Mouse (Mus musculus) stomach, postnatal 0 days (tissue): ENCODE data around the gene Prox1. TPM values are rescaled to one million over a fixed set of nuclear protein-coding genes. Genes with fewer than 3 reads are reported as not detected.
A peak's percentile ranks its signal among the peaks of the same experiment; 100 is the strongest.

Source experiments
- ATAC-seq: fragments of 200-750 bp; cut with Nextera tagmentation; 2 replicates; pipeline ENCODE4 v1.8.0; 2017; ENCODE audit not compliant: low FRiP score, low TSS enrichment
- DNase-seq: peaks from one replicate; pipeline ENCODE4 v3.0.0-alpha.2; 2016; ENCODE audit warnings: low spot score
- H3K27ac ChIP-seq: fragments of 300-500 bp; sonication (generic); replicated peaks from 2 replicates; pipeline ENCODE4 v1.5.1; 2014; ENCODE audit warnings: mild to moderate bottlenecking, control low read depth
- H3K27me3 ChIP-seq: fragments of 300-500 bp; sonication (generic); 2 replicates; pipeline ENCODE4 v1.6.1; 2014; ENCODE audit warnings: low read length; ENCODE audit not compliant: control insufficient read depth, insufficient read depth
- H3K36me3 ChIP-seq: fragments of 300-500 bp; sonication (generic); 2 replicates; pipeline ENCODE4 v1.6.1; 2014; ENCODE audit warnings: low read length, mixed read lengths; ENCODE audit not compliant: control insufficient read depth, insufficient read depth
- H3K4me1 ChIP-seq: fragments of 300-500 bp; sonication (generic); replicated peaks from 2 replicates; pipeline ENCODE4 v1.6.1; 2014; ENCODE audit warnings: antibody characterized with exemption; ENCODE audit not compliant: control insufficient read depth, insufficient read depth
- H3K4me2 ChIP-seq: fragments of 300-500 bp; sonication (generic); replicated peaks from 2 replicates; pipeline ENCODE4 v1.6.1; 2014; ENCODE audit warnings: low read depth, mild to moderate bottlenecking, control low read depth, moderate library complexity
- H3K4me3 ChIP-seq: fragments of 300-500 bp; sonication (generic); 2 replicates; pipeline ENCODE4 v1.5.1; 2014; ENCODE audit warnings: low read depth, low read length, control low read depth
- H3K9ac ChIP-seq: fragments of 300-500 bp; sonication (generic); 2 replicates; pipeline ENCODE4 v1.6.1; 2014; ENCODE audit warnings: mild to moderate bottlenecking, low read length, control low read depth, mixed read lengths
- H3K9me3 ChIP-seq: fragments of 300-500 bp; sonication (generic); 2 replicates; pipeline ENCODE4 v1.6.1; 2016; ENCODE audit warnings: low read length; ENCODE audit not compliant: control insufficient read depth
- CTCF ChIP-seq: IDR thresholded peaks from 2 replicates; pipeline ENCODE4 v1.5.1; 2016; ENCODE audit warnings: antibody characterized with exemption, low read depth, mild to moderate bottlenecking, moderate library complexity
- EP300 ChIP-seq: optimal IDR thresholded peaks from 2 replicates; pipeline ENCODE3; 2016; ENCODE audit warnings: antibody characterized with exemption
- WGBS: fragments of 180-500 bp; shearing (Covaris S2); extraction: QIAGEN DNeasy Blood & Tissue Kit; methylation state at CpG from one replicate; pipeline ENCODE4 v1.1.7; 2014; 5-methylcytosine and 5-hydroxymethylcytosine counted together
- polyA plus RNA-seq: library from polyadenylated mRNA; unstranded; fragments of >200 nt; fragmentation: Nextera tagmentation; extraction: Ambion mirVana; gene quantifications from 2 replicates; pipeline ENCODE4 v1.2.1, GENCODE M21; 2015

Gene Prox1
- polyA plus RNA-seq, 1 experiment from 2014 or later, result 0.40 TPM

- Histone ChIP-seq H3K4me1 (peaks cover 13% of the 10 kb centered on the region), H3K27ac (no peak overlapping the region), H3K27me3 (peaks cover 26% of the 10 kb centered on the region), H3K9me3 (no peaks in the 10 kb centered on the region), H3K36me3 (no peaks in the 10 kb centered on the region), H3K4me3 (peak overlapping the region; percentile 13; the same call in 1 of the 2 replicates), H3K9ac (no peak overlapping the region), H3K4me2 (peak overlapping the region; percentile 25; the same call in 1 of the 2 replicates)
- DNase-seq, result no peak
- TF ChIP-seq EP300 (no peak), CTCF (no peak)
- WGBS, result 3% methylated on average over 32 of the region's 32 CpGs
- no peak for ATAC-seq
These were observed 1.9 kb upstream of the Prox1 start for GRCm38 (mm10) chr1:190172311-190172978.

- H3K27ac ChIP-seq, result no peak overlapping the region
- no peaks in the 10 kb centered on the region for H3K9me3 ChIP-seq
- H3K9ac ChIP-seq, result no peak overlapping the region
- TF ChIP-seq EP300 (no peak), CTCF (no peak)
- no peak overlapping the region for H3K4me2 ChIP-seq
- DNase-seq (no peak), ATAC-seq (no peak)
- H3K4me3 ChIP-seq, result no peak overlapping the region
- H3K27me3 ChIP-seq, result peaks cover 26% of the 10 kb centered on the region
- 5% methylated on average over 12 of the region's 12 CpGs for WGBS
- H3K4me1 ChIP-seq, result peaks cover 13% of the 10 kb centered on the region
- H3K36me3 ChIP-seq, result no peaks in the 10 kb centered on the region
These were observed 1.2 kb upstream of the Prox1 start for GRCm38 (mm10) chr1:190171750-190172149.

GRCm38 (mm10) chr1:190171341-190171740 is 827 bp upstream of the Prox1 start:
- DNase-seq, result no peak
- Histone ChIP-seq H3K4me2 (peak overlapping the region; percentile 90), H3K4me1 (peaks cover 13% of the 10 kb centered on the region), H3K36me3 (no peaks in the 10 kb centered on the region), H3K9me3 (no peaks in the 10 kb centered on the region), H3K27me3 (peaks cover 26% of the 10 kb centered on the region), H3K27ac (no peak overlapping the region), H3K4me3 (peak overlapping the region; percentile 52; the same call in 1 of the 2 replicates), H3K9ac (no peak overlapping the region)
- no peak for ATAC-seq
- TF ChIP-seq EP300, result no peak
- no peak for TF ChIP-seq CTCF
- WGBS, result 7% methylated on average over 10 of the region's 10 CpGs

DNA sequence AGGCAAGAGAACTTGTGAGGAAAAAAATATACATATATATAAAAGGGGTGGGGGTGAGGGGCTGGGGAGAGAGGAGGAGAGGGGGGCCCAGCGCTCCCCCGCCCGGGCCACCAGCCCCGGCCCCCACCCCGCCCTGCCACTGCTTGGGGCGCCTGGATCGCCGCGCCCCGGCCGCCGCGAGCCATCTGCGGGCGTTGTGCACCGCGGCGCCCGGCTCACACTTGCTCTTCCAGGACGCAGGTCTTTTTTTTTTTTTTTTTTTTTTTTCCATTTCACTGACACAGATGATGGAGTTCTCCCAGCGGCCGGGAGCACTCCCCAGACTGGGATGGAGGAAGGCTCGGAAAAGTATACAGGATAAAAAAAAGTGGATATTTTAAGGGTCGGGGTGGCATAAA is 304 bp upstream of the Prox1 start:
- TF ChIP-seq CTCF (no peak), EP300 (no peak)
- Histone ChIP-seq H3K9me3 (no peaks in the 10 kb centered on the region), H3K4me1 (peaks cover 13% of the 10 kb centered on the region), H3K4me2 (peak overlapping the region; percentile 90), H3K4me3 (peak overlapping the region; percentile 52), H3K36me3 (no peaks in the 10 kb centered on the region), H3K9ac (0 out of 2 replicates have a peak overlapping the region, but pooled peaks have one; percentile 23), H3K27me3 (peaks cover 22% of the 10 kb centered on the region), H3K27ac (no peak overlapping the region)
- WGBS, result 1% methylated on average over 21 of the region's 24 CpGs
- ATAC-seq (0 out of 2 replicates have a peak, but pooled peaks have one; percentile 9), DNase-seq (no peak)

DNA sequence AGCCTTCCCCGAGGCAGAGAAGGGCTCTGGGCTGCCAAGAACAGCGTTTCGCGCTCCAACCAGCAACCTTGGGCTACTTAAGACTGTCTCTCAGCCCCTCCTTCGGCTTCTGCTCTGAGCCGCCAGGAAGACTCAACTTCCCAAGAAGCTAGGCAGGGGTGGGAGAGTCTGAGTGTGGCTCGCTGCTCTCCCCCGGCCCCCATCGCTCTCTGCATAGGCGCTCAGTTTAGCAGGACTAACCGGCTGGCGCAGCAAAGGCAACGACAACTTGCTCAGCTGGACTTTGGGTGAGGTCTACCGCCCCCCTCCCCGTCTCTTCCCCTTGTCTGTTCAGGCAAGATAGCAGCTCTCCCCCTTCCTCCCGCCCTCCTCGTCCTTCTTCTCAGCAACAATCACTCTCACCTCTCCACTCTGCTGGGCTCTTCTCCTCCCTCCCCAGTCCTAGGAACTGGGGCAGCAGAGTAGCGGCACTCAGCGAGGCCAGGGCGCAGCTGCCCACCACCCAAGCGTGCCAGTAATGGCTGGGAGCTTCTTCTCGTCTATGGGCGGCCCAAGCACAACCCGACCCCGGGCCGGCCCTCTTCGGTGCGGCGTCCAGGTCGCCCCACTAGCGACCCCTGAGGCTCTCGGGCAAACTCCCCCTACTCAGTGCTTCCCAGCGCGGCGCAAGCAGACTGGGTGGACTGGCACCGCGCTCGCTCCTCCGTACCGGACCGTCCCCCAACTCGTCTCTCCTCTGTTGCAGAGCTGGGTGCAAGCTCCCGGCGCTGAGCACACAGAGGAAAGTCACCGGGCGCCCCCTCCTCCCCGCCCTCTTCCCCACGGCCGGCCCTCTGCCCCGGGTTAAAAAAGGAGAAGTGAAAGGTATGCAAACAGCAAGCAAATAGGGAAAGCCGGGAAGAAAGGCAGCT is 1.5 kb downstream of the Prox1 start:
- TF ChIP-seq EP300 (no peak), CTCF (no peak)
- 0 out of 2 replicates have a peak, but pooled peaks have one; percentile 10 for ATAC-seq

More for the DNA sequence above, 1.5 kb downstream of the Prox1 start:
- H3K4me3 ChIP-seq, result peak overlapping the region; percentile 52
- no peaks in the 10 kb centered on the region for H3K9me3 ChIP-seq
- under 1% methylated on average over 50 of the region's 51 CpGs for WGBS
- 0 out of 2 replicates have a peak overlapping the region, but pooled peaks have one; percentile 2 for H3K9ac ChIP-seq
- no peak overlapping the region for H3K27ac ChIP-seq
- peak overlapping the region; percentile 90 for H3K4me2 ChIP-seq
- no peaks in the 10 kb centered on the region for H3K36me3 ChIP-seq
- peaks cover 11% of the 10 kb centered on the region for H3K4me1 ChIP-seq
- peak; percentile 27 for DNase-seq
- H3K27me3 ChIP-seq, result peaks cover 14% of the 10 kb centered on the region
